Mouse (Mus musculus) activated CD4-positive, CD25-positive, alpha-beta regulatory T cell, adult 4 months (primary cell): ENCODE results near the gene Akt1s1. TPM values are rescaled to one million over a fixed set of nuclear protein-coding genes. Genes with fewer than 3 reads are reported as not detected.

Experiments
- ATAC-seq: one replicate; pipeline ENCODE4 v1.8.0; 2017
- polyA plus RNA-seq, 2 experiments: library from polyadenylated mRNA; unstranded; fragments of 100-300 nt; shearing (Covaris generic); gene quantifications; one replicate each; pipeline ENCODE4 v1.2.1; 2017

Gene Akt1s1
- 1 to 10 TPM; 3.0 to 4.7 TPM for polyA plus RNA-seq

DNA sequence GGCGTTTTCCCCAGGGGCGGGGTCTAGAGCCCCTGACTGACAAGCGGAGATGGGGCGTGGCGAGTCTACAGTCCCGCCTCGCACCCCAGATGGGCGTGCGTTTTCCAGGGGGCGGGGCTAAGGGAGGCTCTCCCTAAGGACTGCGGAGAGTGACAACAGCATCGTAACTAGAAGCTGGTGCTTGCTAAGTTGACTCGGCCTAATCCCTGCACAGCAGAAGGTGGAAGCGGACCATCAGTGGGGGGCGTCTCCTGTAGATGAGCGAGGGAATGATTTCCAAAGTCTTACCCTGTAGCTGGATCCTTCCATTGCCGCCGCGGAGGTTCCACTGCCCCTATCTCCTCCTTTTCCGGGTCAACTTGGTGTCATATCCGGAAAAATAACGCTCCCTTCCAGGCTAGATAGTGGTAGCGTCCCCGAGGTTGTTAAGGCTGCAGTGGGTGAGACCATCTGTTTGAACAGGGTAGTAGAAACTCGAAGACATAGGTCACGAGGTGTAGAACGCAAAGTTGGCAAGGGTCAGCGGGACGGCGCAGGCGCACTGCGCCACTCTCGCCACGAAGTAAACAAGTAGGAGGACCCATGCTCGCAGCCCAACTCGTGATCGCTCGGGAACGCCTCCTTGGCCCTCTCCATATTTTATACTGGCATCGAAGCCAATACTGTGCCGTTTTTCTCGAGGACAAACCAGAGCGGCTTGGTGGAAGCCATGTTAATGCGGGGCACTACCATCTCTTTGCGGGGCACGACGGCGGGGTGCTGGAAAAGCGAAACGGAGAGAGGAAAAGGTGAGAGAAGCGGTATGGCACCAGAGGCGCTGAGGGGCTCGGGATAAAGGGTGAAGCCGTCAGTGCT lies at the start of gene Akt1s1, which contains the start of gene Tbc1d17:
Gene Akt1s1 (plus strand): TSS at position 431 of the 855 bp plus-strand sequence.
Gene Tbc1d17 (minus strand): TSS at position 519 of the 855 bp plus-strand sequence.
- ATAC-seq, result peak; percentile 82

DNA sequence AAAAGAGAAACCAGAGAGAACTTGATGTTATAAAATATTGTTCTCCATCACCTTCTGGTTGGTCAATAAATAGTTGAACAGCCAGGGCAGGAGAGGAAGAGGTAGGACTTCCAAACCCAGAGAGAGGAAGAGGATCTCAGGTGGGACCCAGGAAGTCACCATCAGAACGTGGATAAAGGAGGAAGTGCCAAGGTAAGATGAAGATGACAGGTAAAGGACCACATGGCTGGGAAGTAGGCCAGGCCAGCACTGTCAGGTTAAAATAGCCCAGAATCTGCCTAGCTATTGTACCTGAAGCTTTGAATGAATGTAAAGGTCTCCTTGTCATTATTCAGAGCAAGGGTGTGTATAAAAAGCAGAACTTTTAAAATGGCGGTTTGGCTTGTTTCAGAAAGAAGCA lies 39.9 kb upstream of the Akt1s1 start:
- ATAC-seq, result no peak

DNA sequence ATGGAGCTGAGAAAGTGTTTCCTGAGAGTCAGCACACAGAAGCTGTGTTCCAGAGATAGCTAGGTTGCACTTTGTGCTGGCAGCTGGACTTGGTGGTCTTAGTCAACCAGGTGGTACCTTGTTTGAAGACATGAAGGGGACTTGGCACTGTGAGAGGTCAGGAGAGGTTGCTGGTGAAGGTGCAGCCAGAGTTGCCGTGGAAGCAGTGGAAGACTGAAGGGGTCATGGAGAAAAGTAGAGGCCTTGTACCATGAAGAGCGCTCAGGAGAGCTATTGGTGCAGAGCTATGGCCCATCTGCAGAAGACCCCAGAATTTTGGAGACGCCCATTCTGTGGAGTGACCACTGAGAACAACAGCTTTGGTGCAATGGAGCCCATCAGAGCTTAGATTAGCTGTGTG lies 39.3 kb upstream of the Akt1s1 start:
- ATAC-seq, result no peak

DNA sequence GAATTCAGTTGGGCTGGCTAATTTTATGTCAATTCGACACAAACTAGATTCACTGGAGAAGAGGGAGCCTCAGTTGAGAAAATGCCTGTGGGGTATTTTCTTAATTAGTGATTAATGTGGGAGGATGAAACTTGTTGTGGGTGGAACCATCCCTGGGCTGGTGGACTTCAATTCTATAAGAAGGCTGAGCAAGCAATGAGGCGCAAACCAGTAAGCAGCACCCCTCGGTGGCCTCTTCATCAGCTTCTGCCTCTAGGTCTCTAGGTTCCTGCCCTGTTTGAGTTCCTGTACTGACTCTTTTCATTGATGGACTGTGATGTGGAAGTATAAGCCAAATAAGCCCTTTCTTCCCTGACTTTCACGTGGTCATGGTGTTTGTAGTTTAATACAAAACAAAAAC lies 38.4 kb upstream of the Akt1s1 start:
- no peak for ATAC-seq

DNA sequence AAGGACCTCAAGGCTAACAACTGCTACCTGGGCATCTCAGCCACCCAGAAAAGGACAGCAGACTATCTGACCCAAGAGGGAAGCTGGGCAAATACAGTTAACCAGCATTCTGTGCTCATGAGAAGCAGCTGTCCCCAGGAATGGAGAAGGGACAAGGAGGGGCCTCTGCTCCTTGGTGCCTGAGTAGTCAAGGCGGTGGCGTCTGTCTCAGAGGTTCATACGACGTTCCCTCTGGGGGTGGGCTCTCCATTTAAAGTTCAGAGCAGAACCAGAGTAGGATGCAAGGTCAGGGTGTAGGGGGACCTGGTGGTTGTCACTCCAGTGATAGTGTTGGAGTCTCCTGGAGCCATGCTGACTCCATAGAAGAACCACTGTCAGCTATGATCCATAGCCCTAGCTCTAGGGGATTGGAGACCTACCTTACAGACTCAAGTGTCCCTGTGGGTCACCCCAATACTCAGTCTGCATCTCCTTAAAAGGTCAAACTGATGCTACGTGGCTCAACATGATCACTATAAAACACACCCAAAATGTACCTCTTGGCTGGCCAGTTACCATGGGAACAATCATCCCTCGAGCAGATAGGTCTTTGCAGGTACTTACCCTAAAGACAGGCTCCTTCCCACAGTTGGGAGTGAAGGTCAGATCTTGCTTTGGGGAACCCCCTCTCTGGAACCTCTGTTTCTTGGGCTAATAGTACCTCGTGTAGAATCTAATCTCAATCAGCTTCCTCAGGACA lies 37.8 kb upstream of the Akt1s1 start:
- no peak for ATAC-seq

DNA sequence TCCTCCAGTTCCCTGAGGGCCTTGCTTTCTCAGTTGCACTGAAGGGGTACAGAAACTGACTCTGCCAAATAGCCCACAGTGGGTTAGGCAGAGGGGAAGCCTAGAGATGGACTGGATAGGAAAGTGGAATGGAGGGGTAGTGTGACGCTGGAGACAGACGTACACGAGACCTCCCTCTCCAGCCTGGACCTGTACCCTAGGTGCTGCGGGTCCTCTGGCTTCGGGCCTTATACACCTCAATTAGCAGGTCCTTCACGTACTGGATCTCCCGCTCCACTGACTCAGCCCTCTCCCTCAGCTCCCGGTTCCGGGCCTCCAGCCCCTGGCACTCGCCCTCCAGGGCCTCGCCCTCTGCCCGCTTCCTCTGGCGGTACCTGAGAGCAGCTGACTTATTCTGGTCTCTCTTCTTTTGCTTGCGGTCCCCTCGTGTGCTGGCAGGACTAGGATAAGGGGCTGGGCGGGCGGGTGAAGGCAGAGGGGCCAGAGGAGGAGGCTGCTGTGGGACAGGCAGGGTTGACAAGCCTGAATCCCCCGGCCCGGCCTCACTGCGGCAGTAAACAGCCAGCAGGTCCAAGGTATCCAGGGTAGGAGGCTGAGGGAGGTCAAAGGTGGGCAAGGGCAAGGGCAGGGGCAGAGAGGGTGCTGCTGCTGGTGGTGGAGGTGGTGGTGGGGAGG lies 36.0 kb upstream of the Akt1s1 start:
- no peak for ATAC-seq

DNA sequence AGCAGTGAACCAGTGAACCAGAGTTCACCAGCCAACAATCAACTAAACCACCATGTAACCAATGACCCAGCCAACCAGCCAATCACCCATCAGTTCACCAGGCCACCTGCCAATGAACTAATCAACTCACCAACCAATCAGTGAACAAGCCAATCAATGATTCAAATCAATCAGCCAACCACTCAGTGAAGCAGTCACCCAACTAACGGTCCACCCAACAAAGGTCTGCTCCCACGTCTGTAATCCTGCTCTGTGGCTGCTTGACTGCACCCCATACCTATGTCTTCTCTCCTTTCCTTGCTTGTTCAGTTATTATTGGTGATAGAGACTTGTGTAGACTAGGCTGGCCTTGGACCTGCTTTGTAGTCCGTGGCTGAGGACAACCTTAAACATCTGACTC lies 34.8 kb upstream of the Akt1s1 start:
- no peak for ATAC-seq

DNA sequence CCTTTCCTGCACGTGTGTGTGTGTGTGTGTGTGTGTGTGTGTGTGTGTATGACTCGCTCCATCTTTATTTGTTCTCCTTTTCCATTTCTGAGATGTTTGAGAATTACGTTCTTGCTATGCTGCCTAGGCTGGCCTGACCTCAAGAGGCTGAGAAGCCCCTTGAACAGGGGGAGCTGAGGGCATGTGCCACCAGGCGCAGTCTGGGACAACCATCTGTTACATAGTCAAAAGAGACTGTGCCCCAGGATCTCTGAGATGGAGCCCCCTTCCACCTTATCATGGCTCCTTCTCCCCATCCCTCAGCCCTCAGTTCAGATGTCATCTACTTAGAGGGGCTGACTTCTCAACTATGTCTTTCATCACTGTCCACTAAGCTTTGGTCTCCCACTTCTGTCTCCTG lies 34.4 kb upstream of the Akt1s1 start:
- no peak for ATAC-seq

DNA sequence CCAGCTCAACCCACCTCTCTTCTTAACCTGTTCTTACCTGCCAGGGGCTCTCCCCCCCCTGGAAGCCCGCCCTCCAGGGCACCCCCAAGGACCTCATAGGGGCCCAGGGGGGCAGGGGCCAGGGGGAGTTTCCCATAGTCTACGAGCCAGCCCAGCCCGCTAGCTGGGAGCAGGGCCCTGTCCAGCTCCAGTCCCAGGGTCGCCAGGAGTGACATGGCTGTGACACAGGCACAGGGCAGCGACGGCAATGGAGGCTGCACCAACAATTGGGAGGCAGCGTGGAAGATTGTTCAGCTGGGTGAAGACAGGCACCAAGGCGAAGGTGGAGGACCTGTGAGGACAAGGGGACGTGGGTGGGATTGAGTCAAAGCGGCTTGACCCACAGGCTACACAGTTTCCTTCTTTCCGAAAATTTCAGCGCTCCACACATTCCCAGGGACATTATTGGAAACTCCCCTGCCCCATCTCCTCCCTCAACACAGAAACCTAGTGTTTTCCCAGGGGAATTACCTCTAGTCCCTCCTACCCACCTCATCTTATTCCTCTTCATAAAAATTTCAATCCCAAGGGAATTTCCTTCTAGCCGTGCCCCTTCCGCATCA lies 33.7 kb upstream of the Akt1s1 start:
- no peak for ATAC-seq

DNA sequence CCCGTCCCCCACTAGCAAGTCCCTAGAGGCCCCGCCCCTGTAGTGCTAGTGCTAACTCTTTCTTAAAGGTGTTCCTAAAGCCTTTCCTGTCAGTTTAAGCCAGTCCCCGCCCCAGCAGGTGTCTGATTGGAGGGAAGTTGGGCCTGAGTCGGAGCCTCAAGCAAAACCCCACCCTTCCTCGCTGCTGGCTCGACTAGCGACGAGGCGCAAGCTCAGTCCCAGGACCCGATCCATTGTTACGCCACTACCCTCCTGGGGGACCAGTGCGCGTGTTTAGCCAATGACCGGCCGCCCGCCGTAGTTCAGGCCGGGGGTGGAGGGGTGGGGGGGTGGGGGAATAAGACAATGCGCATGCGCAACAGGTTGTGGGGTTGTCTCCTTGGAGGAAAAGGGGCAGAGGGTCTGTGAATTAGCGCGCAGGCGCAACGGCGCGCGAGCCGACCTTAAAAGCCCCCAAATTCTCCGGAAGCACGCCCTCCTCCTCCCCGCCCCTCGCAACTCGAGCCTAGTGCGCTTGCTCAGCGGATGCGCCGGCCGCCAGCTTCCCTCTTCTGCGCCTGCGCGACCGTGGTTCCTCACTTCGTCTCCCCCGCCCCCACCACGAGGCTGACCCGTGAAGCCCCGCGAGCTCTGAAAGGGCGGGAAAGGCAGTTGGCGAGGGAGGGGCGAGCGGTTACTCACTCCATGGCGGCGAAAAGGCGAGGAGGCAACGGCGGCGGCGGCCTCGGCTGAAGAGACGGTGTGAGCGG lies 32.9 kb upstream of the Akt1s1 start, which contains the start of the genes Nup62 and Il4i1:
Gene Nup62 (plus strand): TSS at position 368 of the 749 bp plus-strand sequence.
Gene Il4i1 (plus strand): TSS at position 667 of the 749 bp plus-strand sequence.
- ATAC-seq, result peak; percentile 95

DNA sequence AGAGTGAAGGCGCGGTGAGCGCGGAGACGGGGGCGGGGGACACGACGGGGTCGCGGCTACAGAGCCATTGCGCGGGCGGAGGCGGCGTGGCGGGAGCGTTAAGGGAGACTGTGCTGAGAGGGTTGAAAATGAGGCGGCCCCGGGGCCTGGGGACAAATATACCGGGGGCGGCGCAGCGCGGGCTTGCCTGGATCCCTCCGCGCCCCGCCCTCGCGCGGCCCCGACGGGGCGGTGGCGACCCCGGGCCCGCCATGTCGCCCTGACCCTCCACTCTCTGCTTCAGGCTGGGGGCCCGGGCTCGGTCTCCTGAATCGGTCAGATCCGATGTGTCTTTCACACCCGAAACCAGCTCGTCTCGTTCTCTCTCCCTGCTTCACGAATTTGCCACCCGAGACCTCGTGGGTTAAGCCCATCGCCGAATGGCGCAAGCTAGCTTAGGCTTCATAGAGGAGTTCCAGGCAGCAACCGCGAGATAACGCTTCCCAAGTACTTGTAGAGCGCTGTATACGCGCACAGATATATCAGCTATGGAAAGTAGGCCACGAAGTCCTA lies 32.2 kb upstream of the Akt1s1 start, which contains the start of gene Atf5:
Gene Atf5 (minus strand): TSS at position 189 of the 552 bp plus-strand sequence.
- ATAC-seq, result no peak

DNA sequence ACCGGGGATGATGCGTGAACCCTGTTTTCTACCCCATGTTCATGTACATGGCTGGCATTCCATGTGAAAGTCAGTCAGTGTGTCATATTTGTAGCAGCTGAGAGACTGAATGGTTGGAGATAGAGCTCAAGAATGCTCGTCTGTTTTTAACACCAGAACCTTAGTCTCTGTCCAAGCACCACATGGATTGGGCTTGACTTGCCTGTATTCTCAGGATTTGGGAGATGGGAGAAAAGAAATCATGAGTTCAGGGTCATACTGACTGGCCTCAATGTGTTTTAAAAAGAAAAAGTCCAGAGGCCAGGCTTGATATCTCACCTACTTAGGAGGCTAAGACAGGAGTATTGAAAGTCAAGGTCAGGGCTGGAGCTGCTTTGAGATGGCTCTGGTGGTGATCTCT lies 31.4 kb upstream of the Akt1s1 start:
- no peak for ATAC-seq

DNA sequence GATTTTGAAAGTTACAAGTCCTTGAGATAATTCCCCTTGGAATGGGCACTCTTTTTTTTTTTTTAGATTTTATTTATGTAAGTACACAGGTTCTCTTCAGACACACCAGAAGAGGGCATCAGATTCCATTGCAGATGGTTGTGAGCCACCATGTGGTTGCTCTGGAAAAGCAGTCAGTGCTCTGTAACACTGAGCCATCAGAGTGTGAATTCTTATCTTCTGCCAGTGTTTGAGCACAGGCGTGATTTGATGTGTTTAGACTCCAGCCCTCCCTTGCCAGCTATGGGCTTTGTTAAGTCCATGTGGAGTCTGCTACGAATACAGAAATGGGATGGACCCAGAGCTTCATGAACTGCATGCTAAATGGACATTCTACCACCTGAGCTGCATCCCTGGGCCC lies 30.6 kb upstream of the Akt1s1 start:
- no peak for ATAC-seq

DNA sequence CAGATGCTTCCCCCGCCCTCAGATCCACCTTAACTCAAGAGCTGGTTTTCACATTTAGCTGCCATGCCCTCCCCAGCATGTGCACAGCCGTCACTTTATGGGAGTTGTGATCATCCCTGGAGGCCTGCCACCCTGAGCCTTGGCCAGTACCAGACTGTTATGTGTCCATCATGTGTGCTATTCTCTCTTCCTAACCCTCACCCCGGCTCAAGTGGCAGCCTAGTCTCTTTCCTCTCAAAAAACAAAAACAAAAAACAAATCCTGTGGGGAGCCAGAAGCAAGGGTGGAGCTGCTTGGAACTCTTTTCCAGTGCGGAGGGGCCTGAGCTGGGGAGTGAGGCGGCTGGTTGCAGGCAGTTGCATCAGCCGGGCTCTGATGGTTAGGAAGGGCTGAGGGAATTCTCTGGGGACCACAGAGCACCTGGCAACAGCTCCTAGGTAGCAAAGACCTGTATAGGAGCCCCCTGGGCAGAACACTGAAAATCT lies 30.0 kb upstream of the Akt1s1 start:
- ATAC-seq, result no peak

DNA sequence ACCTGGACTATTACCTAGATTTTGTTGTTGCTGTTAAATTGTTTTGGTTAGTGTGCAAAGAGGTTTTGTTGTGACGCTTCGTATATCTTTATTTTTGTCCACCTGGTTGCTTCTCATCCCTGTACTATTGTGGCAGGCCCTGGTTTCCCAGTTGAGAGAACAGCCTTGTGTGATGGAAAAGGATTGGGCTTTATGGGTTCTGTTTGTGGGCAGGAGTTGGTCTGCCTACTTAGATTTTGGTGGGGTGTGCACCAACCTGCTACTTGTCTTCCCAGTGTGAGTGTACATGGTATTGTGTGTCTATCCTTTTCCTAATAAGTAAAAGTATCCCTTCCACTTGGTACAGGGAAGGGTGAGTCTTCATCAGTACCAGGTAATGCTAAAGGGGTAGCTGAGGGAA lies 29.4 kb upstream of the Akt1s1 start:
- no peak for ATAC-seq

DNA sequence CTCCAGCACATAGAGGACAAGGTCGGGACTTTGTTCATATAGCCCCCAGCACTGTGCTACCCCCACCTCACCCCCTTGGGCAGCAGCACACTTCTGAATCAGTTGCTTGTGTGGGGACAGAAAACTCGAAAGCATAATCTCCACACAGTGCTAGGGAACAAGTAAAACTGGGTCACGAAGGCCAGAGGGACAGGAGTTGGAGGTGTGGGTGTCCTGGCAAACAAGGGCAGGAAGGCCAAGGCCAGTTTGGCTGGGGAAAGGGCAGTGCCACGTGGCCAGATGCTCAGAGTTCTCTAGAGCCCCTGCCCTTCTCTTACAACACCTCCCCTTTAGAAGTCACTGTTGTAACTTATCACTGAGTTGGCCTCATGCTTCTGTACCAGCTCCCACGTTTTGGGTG lies 28.9 kb upstream of the Akt1s1 start:
- ATAC-seq, result no peak

DNA sequence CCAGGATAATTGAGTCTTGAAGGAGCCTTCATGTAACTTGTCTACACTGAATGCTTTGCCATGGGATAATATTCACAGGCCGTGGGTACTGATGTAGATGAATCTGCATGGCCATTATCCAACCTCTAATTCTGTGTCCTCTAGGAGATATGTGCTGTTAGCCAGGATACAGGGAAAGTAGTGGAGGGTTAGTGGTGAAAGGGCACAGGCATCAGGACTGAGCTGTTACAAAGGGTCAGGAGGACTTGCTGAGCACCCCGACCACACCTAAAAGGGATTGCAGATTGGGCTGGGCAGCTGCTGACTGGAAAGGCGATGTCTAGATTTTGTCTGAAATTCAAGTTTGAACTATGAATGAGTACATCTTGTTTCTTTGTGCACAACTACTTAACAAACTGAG lies 28.3 kb upstream of the Akt1s1 start:
- no peak for ATAC-seq

DNA sequence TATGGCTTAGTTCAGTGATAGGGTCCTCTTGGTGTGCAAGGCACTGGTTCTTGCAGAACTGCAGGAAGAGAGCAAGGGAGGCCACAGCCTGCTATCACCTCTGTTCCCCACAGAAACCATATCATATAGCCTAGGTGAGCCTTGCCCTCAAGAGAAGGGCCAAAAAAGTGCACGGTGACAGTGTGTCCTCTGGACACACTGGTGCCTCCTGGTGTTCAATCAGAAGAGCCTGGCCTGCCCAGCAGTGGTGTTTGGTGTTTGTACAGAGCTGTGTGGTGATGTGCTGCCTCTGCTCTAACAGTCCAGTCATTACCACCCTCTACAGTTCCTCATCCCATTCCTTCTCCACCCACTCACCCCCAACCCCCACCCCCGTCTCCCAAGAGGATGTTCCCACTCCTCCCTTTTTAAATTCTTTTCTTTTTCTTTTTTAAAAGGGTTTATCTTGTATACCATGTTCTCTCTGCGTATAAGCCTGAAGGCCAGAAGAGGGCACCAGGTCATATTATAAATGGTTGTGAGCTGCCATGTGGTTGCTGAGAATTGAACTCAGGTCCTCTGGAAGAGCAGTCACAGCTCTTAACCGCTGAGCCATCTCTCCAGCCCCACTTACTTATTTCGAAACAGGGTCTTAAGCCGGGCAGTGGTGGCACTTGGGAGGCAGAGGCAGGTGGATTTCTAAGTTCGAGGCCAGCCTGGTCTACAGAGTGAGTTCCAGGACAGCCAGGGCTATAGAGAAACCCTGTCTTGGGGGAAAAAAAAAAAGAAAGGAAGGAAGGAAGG lies 26.9 kb upstream of the Akt1s1 start:
- no peak for ATAC-seq

DNA sequence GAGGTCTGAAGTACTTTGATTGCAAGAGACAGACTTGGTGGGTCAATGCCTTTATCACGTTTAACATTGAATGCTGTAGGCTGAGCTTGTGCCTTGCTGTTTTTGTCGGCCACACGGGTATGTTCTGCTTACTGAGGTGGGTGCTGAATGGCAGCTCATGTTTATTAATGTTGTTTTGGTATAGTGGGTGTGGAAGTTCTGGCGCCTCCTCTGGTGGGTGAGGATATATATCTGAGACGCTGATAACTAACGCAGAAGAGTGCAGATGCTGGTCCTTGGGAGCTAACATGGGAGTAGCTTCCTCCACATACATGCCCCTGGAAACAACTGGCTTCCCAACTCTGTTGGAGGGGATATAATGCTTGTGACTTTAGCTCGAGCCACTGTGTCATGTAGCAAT lies 25.4 kb upstream of the Akt1s1 start:
- no peak for ATAC-seq

DNA sequence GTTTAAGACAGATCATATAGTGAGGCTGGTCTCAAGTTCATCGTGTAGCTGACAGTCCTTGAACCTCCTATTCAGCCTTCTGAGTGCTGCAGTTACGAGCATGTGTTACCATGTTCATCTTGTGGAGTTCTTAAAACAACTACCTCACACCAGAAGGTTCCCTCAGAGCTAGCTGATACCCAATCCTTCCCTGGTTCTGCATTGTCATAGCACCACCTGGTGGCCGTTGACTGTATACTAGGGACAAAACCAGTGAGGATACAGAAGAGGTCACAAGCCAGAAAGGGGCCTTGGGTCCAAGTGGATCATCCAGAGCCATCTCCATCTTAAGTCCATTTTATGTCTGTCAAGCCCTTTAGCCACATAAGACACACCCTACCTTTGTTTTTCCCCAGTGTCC lies 23.9 kb upstream of the Akt1s1 start:
- peak; percentile 57 for ATAC-seq

DNA sequence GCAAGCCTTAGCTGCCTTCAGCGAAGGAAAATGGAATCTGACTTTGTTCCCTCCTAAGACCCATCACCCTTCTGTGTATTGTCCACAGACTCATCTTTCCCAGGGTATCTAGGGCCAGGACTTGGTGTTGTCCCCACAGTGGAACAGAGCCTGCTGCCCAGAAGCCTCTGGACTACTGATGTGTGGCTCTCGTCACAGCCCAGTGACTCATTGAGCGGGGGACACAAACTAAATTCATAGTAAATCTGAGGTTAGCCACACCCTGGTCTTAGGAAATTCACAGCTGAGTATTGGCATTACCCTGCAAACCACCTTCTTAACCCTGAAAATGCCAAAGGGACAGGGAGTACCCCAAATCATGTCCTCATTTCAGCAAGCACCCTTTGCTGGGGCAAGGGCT lies 22.0 kb upstream of the Akt1s1 start:
- ATAC-seq, result no peak
